Mouse (Mus musculus) myocyte (in vitro differentiated cells): ENCODE measurements around the gene Dixdc1. TPM values are rescaled to one million over a fixed set of nuclear protein-coding genes. Genes with fewer than 3 reads are reported as not detected.
A peak's percentile ranks its signal among the peaks of the same experiment; 100 is the strongest.

Experiments
- H3K27me3 ChIP-seq: one replicate; pipeline ENCODE4 v1.6.1; 2011; ENCODE audit not compliant: control insufficient read depth, insufficient read depth, insufficient read length
- H3K36me3 ChIP-seq: one replicate; pipeline ENCODE4 v1.6.1; 2011; ENCODE audit not compliant: control insufficient read depth, insufficient read depth
- H3K4me2 ChIP-seq: one replicate; pipeline ENCODE4 v1.6.1; 2011; ENCODE audit warnings: low read depth, control low read depth
- H3K4me3 ChIP-seq: one replicate; pipeline ENCODE4 v1.5.1; 2011; ENCODE audit warnings: mild to moderate bottlenecking, control low read depth, moderate library complexity
- H3K79me2 ChIP-seq: one replicate; pipeline ENCODE4 v1.6.1; 2011; ENCODE audit not compliant: control insufficient read depth, insufficient read depth
- H3ac ChIP-seq: one replicate; pipeline ENCODE4 v1.6.1; 2011; ENCODE audit not compliant: control insufficient read depth, insufficient read length
- CEBPB ChIP-seq: IDR thresholded peaks from 2 replicates; pipeline ENCODE4 v1.6.1; 2011; ENCODE audit warnings: mild to moderate bottlenecking, moderate library complexity; ENCODE audit not compliant: poor library complexity, insufficient read depth, severe bottlenecking
- E2F4 ChIP-seq: IDR thresholded peaks from one replicate; pipeline ENCODE4 v1.6.1; 2011; ENCODE audit warnings: mild to moderate bottlenecking, control low read depth, moderate library complexity; ENCODE audit not compliant: insufficient read depth
- MAX ChIP-seq: IDR thresholded peaks from one replicate; pipeline ENCODE4 v1.6.1; 2011; ENCODE audit warnings: low read depth, mild to moderate bottlenecking, control low read depth
- MYOD1 ChIP-seq, 3 experiments: IDR thresholded peaks; one replicate each; pipeline ENCODE4 v1.6.1; 2011; ENCODE audit warnings: control low read depth in 2 of 3, low read depth in 2 of 3, mild to moderate bottlenecking in 2 of 3, moderate library complexity in 1 of 3; ENCODE audit not compliant: insufficient read length in 2 of 3, control insufficient read depth in 1 of 3
- MYOG ChIP-seq, 3 experiments: IDR thresholded peaks; one replicate each; pipeline ENCODE4 v1.6.1; 2011; ENCODE audit warnings: control low read depth in 2 of 3, low read depth in 2 of 3, mild to moderate bottlenecking in 2 of 3; ENCODE audit not compliant: insufficient read length in 2 of 3, control insufficient read depth in 1 of 3, insufficient read depth in 1 of 3
- POLR2A ChIP-seq: IDR thresholded peaks from one replicate; pipeline ENCODE4 v1.6.1; 2011; ENCODE audit warnings: low read depth, mild to moderate bottlenecking, control low read depth, moderate library complexity; ENCODE audit not compliant: insufficient read length
- POLR2AphosphoS2 ChIP-seq: IDR thresholded peaks from one replicate; pipeline ENCODE4 v1.6.1; 2011; ENCODE audit warnings: low read depth, control low read depth; ENCODE audit not compliant: insufficient read length
- REST ChIP-seq: IDR thresholded peaks from one replicate; pipeline ENCODE4 v1.6.1; 2011; ENCODE audit warnings: mild to moderate bottlenecking, control low read depth, moderate library complexity; ENCODE audit not compliant: insufficient read depth, insufficient read length
- SRF ChIP-seq: IDR thresholded peaks from one replicate; pipeline ENCODE4 v1.6.1; 2011; ENCODE audit warnings: low read depth; ENCODE audit not compliant: control insufficient read depth, insufficient read length
- TCF12 ChIP-seq: IDR thresholded peaks from one replicate; pipeline ENCODE4 v1.6.1; 2011; ENCODE audit warnings: mild to moderate bottlenecking, control low read depth; ENCODE audit not compliant: poor library complexity, insufficient read depth, severe bottlenecking
- TCF3 ChIP-seq: IDR thresholded peaks from one replicate; pipeline ENCODE4 v1.6.1; 2011; ENCODE audit warnings: low read depth, control low read depth; ENCODE audit not compliant: insufficient read length
- USF1 ChIP-seq: IDR thresholded peaks from one replicate; pipeline ENCODE4 v1.6.1; 2011; ENCODE audit warnings: low read depth, mild to moderate bottlenecking, control low read depth, moderate library complexity
- polyA plus RNA-seq: library from polyadenylated mRNA; unstranded; fragments of >200 nt; fragmentation: generic; extraction: Trizol; gene quantifications from one replicate; pipeline ENCODE4 v1.2.1, GENCODE M21; 2012; ENCODE audit warnings: missing spikeins

The Dixdc1 gene
- polyA plus RNA-seq, 1 experiment = 1.1 TPM

- Histone ChIP-seq H3K4me3 (peak within 1 kb of the TSS; percentile 12), H3K27me3 (no peaks in the 10 kb centered on the region), H3K4me2 (peak within 1 kb of the TSS; percentile 53), H3ac (no peak within 1 kb of the TSS), H3K79me2 (peaks cover 10% of the 10 kb centered on the region), H3K36me3 (no peaks in the 10 kb centered on the region)
- TF ChIP-seq USF1 (no peak), CEBPB (no peak), REST (no peak)
Measured at GRCm38 (mm10) chr9:50746214-50746677, 6.9 kb upstream of the Dixdc1 start, which contains the start of gene 2310030G06Rik. TSS of gene 2310030G06Rik (minus strand) at chr9:50746536.

- H3K4me3 ChIP-seq = peak overlapping the region; percentile 12
- peaks cover 5% of the 10 kb centered on the region for H3K79me2 ChIP-seq
- H3K27me3 ChIP-seq = no peaks in the 10 kb centered on the region
- H3ac ChIP-seq = no peak overlapping the region
- no peaks in the 10 kb centered on the region for H3K36me3 ChIP-seq
- TF ChIP-seq CEBPB (no peak), MYOG (IDR thresholded peaks at IDR 0.05; ENCODE audit: control insufficient read depth in 1 of 3, insufficient read depth in 1 of 3, insufficient read length in 2 of 3, low read depth in 2 of 3) (no peak), E2F4 (no peak), POLR2A (no peak), POLR2AphosphoS2 (no peak), USF1 (no peak), MAX (no peak), SRF (no peak), TCF3 (no peak), MYOD1 (IDR thresholded peaks at IDR 0.05; ENCODE audit: control insufficient read depth in 1 of 3, insufficient read length in 2 of 3, low read depth in 2 of 3) (no peak), TCF12 (no peak)
- peak overlapping the region; percentile 53 for H3K4me2 ChIP-seq
Measured at GRCm38 (mm10) chr9:50745806-50746205, 6.5 kb upstream of the Dixdc1 start.

GRCm38 (mm10) chr9:50742744-50743143, 3.4 kb upstream of the Dixdc1 start:
- Histone ChIP-seq H3K4me2 (no peak overlapping the region), H3ac (no peak overlapping the region), H3K79me2 (no peaks in the 10 kb centered on the region), H3K36me3 (peaks cover 4% of the 10 kb centered on the region), H3K4me3 (no peak overlapping the region), H3K27me3 (no peaks in the 10 kb centered on the region)
- no peak for TF ChIP-seq SRF
- TF ChIP-seq REST = no peak
- no peak for TF ChIP-seq MYOG (IDR thresholded peaks at IDR 0.05; ENCODE audit: control insufficient read depth in 1 of 3, insufficient read depth in 1 of 3, insufficient read length in 2 of 3, low read depth in 2 of 3)
- TF ChIP-seq POLR2A = no peak
- no peak for TF ChIP-seq TCF12
- no peak for TF ChIP-seq MYOD1 (IDR thresholded peaks at IDR 0.05; ENCODE audit: control insufficient read depth in 1 of 3, insufficient read length in 2 of 3, low read depth in 2 of 3)
- TF ChIP-seq CEBPB = no peak
- no peak for TF ChIP-seq MAX

GRCm38 (mm10) chr9:50742261-50742660, 2.9 kb upstream of the Dixdc1 start:
- H3K4me3 ChIP-seq = no peak overlapping the region
- H3K79me2 ChIP-seq = no peaks in the 10 kb centered on the region
- H3K36me3 ChIP-seq = peaks cover 4% of the 10 kb centered on the region
- TF ChIP-seq TCF3 (no peak), POLR2A (no peak), MYOD1 (IDR thresholded peaks at IDR 0.05; ENCODE audit: control insufficient read depth in 1 of 3, insufficient read length in 2 of 3, low read depth in 2 of 3) (no peak), MAX (no peak), POLR2AphosphoS2 (no peak), E2F4 (no peak), CEBPB (no peak), SRF (no peak), MYOG (IDR thresholded peaks at IDR 0.05; ENCODE audit: control insufficient read depth in 1 of 3, insufficient read depth in 1 of 3, insufficient read length in 2 of 3, low read depth in 2 of 3) (no peak), TCF12 (no peak), USF1 (no peak), REST (no peak)
- no peak overlapping the region for H3ac ChIP-seq
- no peaks in the 10 kb centered on the region for H3K27me3 ChIP-seq
- no peak overlapping the region for H3K4me2 ChIP-seq

- peaks cover 4% of the 10 kb centered on the region for H3K36me3 ChIP-seq
Measured at GRCm38 (mm10) chr9:50740867-50741784, 1.8 kb upstream of the Dixdc1 start.

More at GRCm38 (mm10) chr9:50740867-50741784, 1.8 kb upstream of the Dixdc1 start:
- TF ChIP-seq MYOG (IDR thresholded peaks at IDR 0.05; ENCODE audit: control insufficient read depth in 1 of 3, insufficient read depth in 1 of 3, insufficient read length in 2 of 3, low read depth in 2 of 3) (no peak), REST (no peak), POLR2A (no peak), USF1 (no peak), SRF (no peak), TCF3 (no peak), CEBPB (no peak), POLR2AphosphoS2 (no peak), E2F4 (no peak), TCF12 (no peak), MAX (no peak), MYOD1 (IDR thresholded peaks at IDR 0.05; ENCODE audit: control insufficient read depth in 1 of 3, insufficient read length in 2 of 3, low read depth in 2 of 3) (no peak)
- Histone ChIP-seq H3K27me3 (no peaks in the 10 kb centered on the region), H3K79me2 (no peaks in the 10 kb centered on the region), H3K4me3 (no peak overlapping the region), H3K4me2 (no peak overlapping the region), H3ac (no peak overlapping the region)
